Mouse (Mus musculus): ENCODE measurements around the gene Grik1. TPM values are rescaled to one million over a fixed set of nuclear protein-coding genes. Genes with fewer than 3 reads are reported as not detected.

The Grik1 gene
- polyA plus RNA-seq, 1 experiment from 2014 or later = 3.2 TPM

- Histone ChIP-seq H3K27me3 (no peaks in the 10 kb centered on the region), H3K9ac (no peak overlapping the region), H3K4me3 (no peak overlapping the region), H3K4me2 (no peak overlapping the region), H3K4me1 (peaks cover 19% of the 10 kb centered on the region), H3K9me3 (no peaks in the 10 kb centered on the region), H3K27ac (peak overlapping the region; percentile 81), H3K36me3 (no peaks in the 10 kb centered on the region)
- ATAC-seq (ENCODE audit: insufficient number of reproducible peaks, insufficient read depth, low FRiP score, low TSS enrichment, low read depth) = no peak
- 18% methylated on average over 6 of the region's 6 CpGs for WGBS
Measured at GRCm38 (mm10) chr16:87916209-87917156, 373.6 kb downstream of the Grik1 start.

- H3K27ac ChIP-seq = no peak overlapping the region
- no peaks in the 10 kb centered on the region for H3K36me3 ChIP-seq
- no peak overlapping the region for H3K4me2 ChIP-seq
- H3K4me1 ChIP-seq = peaks cover 23% of the 10 kb centered on the region
- ATAC-seq (ENCODE audit: insufficient number of reproducible peaks, insufficient read depth, low FRiP score, low TSS enrichment, low read depth) = no peak
- no peaks in the 10 kb centered on the region for H3K9me3 ChIP-seq
- no peak overlapping the region for H3K4me3 ChIP-seq
- no peaks in the 10 kb centered on the region for H3K27me3 ChIP-seq
- H3K9ac ChIP-seq = no peak overlapping the region
- WGBS = 71% methylated on average over 4 of the region's 4 CpGs
Measured at GRCm38 (mm10) chr16:87915156-87915555, 374.9 kb downstream of the Grik1 start.

GRCm38 (mm10) chr16:87913781-87914180, 376.3 kb downstream of the Grik1 start:
- Histone ChIP-seq H3K4me3 (no peak overlapping the region), H3K4me1 (peaks cover 23% of the 10 kb centered on the region), H3K27me3 (no peaks in the 10 kb centered on the region), H3K9ac (no peak overlapping the region), H3K9me3 (no peaks in the 10 kb centered on the region), H3K36me3 (no peaks in the 10 kb centered on the region), H3K27ac (no peak overlapping the region), H3K4me2 (no peak overlapping the region)
- 88% methylated on average over 5 of the region's 5 CpGs for WGBS
- no peak for ATAC-seq (ENCODE audit: insufficient number of reproducible peaks, insufficient read depth, low FRiP score, low TSS enrichment, low read depth)

GRCm38 (mm10) chr16:87911201-87911600, 378.9 kb downstream of the Grik1 start:
- H3K36me3 ChIP-seq = no peaks in the 10 kb centered on the region
- H3K9me3 ChIP-seq = no peaks in the 10 kb centered on the region
- no peak overlapping the region for H3K4me3 ChIP-seq
- no peak overlapping the region for H3K27ac ChIP-seq
- WGBS = 29% methylated on average over 2 of the region's 2 CpGs
- no peak overlapping the region for H3K9ac ChIP-seq
- H3K4me1 ChIP-seq = peaks cover 10% of the 10 kb centered on the region
- no peak for ATAC-seq (ENCODE audit: insufficient number of reproducible peaks, insufficient read depth, low FRiP score, low TSS enrichment, low read depth)
- no peaks in the 10 kb centered on the region for H3K27me3 ChIP-seq
- H3K4me2 ChIP-seq = no peak overlapping the region

- Histone ChIP-seq H3K27me3 (no peaks in the 10 kb centered on the region), H3K36me3 (no peaks in the 10 kb centered on the region), H3K4me1 (no peaks in the 10 kb centered on the region), H3K27ac (no peak overlapping the region), H3K9me3 (no peaks in the 10 kb centered on the region), H3K4me2 (no peak overlapping the region), H3K9ac (no peak overlapping the region), H3K4me3 (no peak overlapping the region)
- WGBS = 62% methylated on average over 9 of the region's 9 CpGs
- no peak for ATAC-seq (ENCODE audit: insufficient number of reproducible peaks, insufficient read depth, low FRiP score, low TSS enrichment, low read depth)
Measured at GRCm38 (mm10) chr16:87902049-87902448, 388.0 kb downstream of the Grik1 start.

GRCm38 (mm10) chr16:87901189-87901588, 388.9 kb downstream of the Grik1 start:
- 0 out of 2 replicates have a peak, but pooled peaks have one; percentile 52 for ATAC-seq (ENCODE audit: insufficient number of reproducible peaks, insufficient read depth, low FRiP score, low TSS enrichment, low read depth)
- H3K4me3 ChIP-seq = no peak overlapping the region
- no peak overlapping the region for H3K4me2 ChIP-seq
- no peak overlapping the region for H3K9ac ChIP-seq
- H3K27ac ChIP-seq = no peak overlapping the region
- 92% methylated on average over 2 of the region's 2 CpGs for WGBS
- H3K36me3 ChIP-seq = no peaks in the 10 kb centered on the region
- no peaks in the 10 kb centered on the region for H3K27me3 ChIP-seq
- H3K4me1 ChIP-seq = no peaks in the 10 kb centered on the region
- no peaks in the 10 kb centered on the region for H3K9me3 ChIP-seq

GRCm38 (mm10) chr16:87875927-87876326, 414.1 kb downstream of the Grik1 start:
- 84% methylated on average over 2 of the region's 2 CpGs for WGBS
- Histone ChIP-seq H3K4me1 (no peaks in the 10 kb centered on the region), H3K9ac (no peak overlapping the region), H3K27me3 (no peaks in the 10 kb centered on the region), H3K4me3 (no peak overlapping the region), H3K9me3 (no peaks in the 10 kb centered on the region), H3K4me2 (no peak overlapping the region), H3K27ac (no peak overlapping the region), H3K36me3 (no peaks in the 10 kb centered on the region)
- no peak for ATAC-seq (ENCODE audit: insufficient number of reproducible peaks, insufficient read depth, low FRiP score, low TSS enrichment, low read depth)

- Histone ChIP-seq H3K4me2 (no peak overlapping the region), H3K9me3 (no peaks in the 10 kb centered on the region), H3K9ac (no peak overlapping the region), H3K4me3 (no peak overlapping the region), H3K27ac (no peak overlapping the region), H3K4me1 (no peaks in the 10 kb centered on the region), H3K36me3 (no peaks in the 10 kb centered on the region), H3K27me3 (no peaks in the 10 kb centered on the region)
- ATAC-seq (ENCODE audit: insufficient number of reproducible peaks, insufficient read depth, low FRiP score, low TSS enrichment, low read depth) = no peak
- 87% methylated on average over 6 of the region's 6 CpGs for WGBS
Measured at GRCm38 (mm10) chr16:87864526-87864925, 425.5 kb downstream of the Grik1 start.

- H3K27me3 ChIP-seq = no peaks in the 10 kb centered on the region
- H3K36me3 ChIP-seq = no peaks in the 10 kb centered on the region
- no peaks in the 10 kb centered on the region for H3K4me1 ChIP-seq
- H3K4me3 ChIP-seq = no peak overlapping the region
- H3K9me3 ChIP-seq = no peaks in the 10 kb centered on the region
- H3K9ac ChIP-seq = no peak overlapping the region
- WGBS = 39% methylated on average over 1 of the region's 1 CpGs
- ATAC-seq (ENCODE audit: insufficient number of reproducible peaks, insufficient read depth, low FRiP score, low TSS enrichment, low read depth) = no peak
- no peak overlapping the region for H3K4me2 ChIP-seq
- H3K27ac ChIP-seq = no peak overlapping the region
Measured at GRCm38 (mm10) chr16:87861722-87862121, 428.3 kb downstream of the Grik1 start.

GRCm38 (mm10) chr16:87853451-87854085, 436.5 kb downstream of the Grik1 start:
- H3K9ac ChIP-seq = no peak overlapping the region
- 81% methylated on average over 3 of the region's 3 CpGs for WGBS
- ATAC-seq (ENCODE audit: insufficient number of reproducible peaks, insufficient read depth, low FRiP score, low TSS enrichment, low read depth) = no peak
- no peak overlapping the region for H3K4me2 ChIP-seq
- H3K4me1 ChIP-seq = no peaks in the 10 kb centered on the region
- no peak overlapping the region for H3K4me3 ChIP-seq
- H3K27ac ChIP-seq = no peak overlapping the region
- H3K27me3 ChIP-seq = no peaks in the 10 kb centered on the region
- no peaks in the 10 kb centered on the region for H3K36me3 ChIP-seq
- H3K9me3 ChIP-seq = no peaks in the 10 kb centered on the region

GRCm38 (mm10) chr16:87851550-87851949, 438.5 kb downstream of the Grik1 start:
- H3K4me2 ChIP-seq = no peak overlapping the region
- no peak overlapping the region for H3K4me3 ChIP-seq
- no peaks in the 10 kb centered on the region for H3K9me3 ChIP-seq
- H3K4me1 ChIP-seq = no peaks in the 10 kb centered on the region
- H3K27me3 ChIP-seq = no peaks in the 10 kb centered on the region
- no peaks in the 10 kb centered on the region for H3K36me3 ChIP-seq
- ATAC-seq (ENCODE audit: insufficient number of reproducible peaks, insufficient read depth, low FRiP score, low TSS enrichment, low read depth) = no peak
- WGBS = 75% methylated on average over 2 of the region's 2 CpGs
- H3K27ac ChIP-seq = no peak overlapping the region
- H3K9ac ChIP-seq = no peak overlapping the region

GRCm38 (mm10) chr16:87848799-87849198, 441.3 kb downstream of the Grik1 start:
- no peak for ATAC-seq (ENCODE audit: insufficient number of reproducible peaks, insufficient read depth, low FRiP score, low TSS enrichment, low read depth)
- H3K9ac ChIP-seq = no peak overlapping the region

More at GRCm38 (mm10) chr16:87848799-87849198, 441.3 kb downstream of the Grik1 start:
- Histone ChIP-seq H3K4me2 (no peak overlapping the region), H3K27me3 (no peaks in the 10 kb centered on the region), H3K27ac (no peak overlapping the region), H3K4me1 (no peaks in the 10 kb centered on the region), H3K9me3 (no peaks in the 10 kb centered on the region), H3K4me3 (no peak overlapping the region), H3K36me3 (no peaks in the 10 kb centered on the region)
- WGBS = 88% methylated on average over 3 of the region's 3 CpGs
